Mouse (Mus musculus) megakaryocyte, adult 5-6 weeks (primary cell): ENCODE results near the gene 1110017D15Rik. TPM values are rescaled to one million over a fixed set of nuclear protein-coding genes. Genes with fewer than 3 reads are reported as not detected.

Experiments used
- total RNA-seq, 2 experiments: library from RNA; stranded (forward) in 1 of 2; stranded (reverse) in 1 of 2; fragments of 153-499, 151-499 nt in 1 of 2; fragments of 221-1000, 200-1000 nt in 1 of 2; gene quantifications; 2 replicates each; pipeline versions ENCODE4 v1.2.3 to v1.2.4; 2015 to 2017

1110017D15Rik gene
- total RNA-seq, 2 experiments from 2014 or later, result not detected

Other genes starting within 250 kb of the 1110017D15Rik start
- 26.1 and 35.6 TPM in 2 replicates for gene Ubap2, start 242.2 kb downstream of the 1110017D15Rik start, total RNA-seq (2015)
- gene Ubap2, start 242.2 kb downstream of the 1110017D15Rik start, total RNA-seq (2017), result 11.3 and 12.3 TPM in 2 replicates
- gene Dcaf12, start 202.4 kb downstream of the 1110017D15Rik start, total RNA-seq (2015), result 50.4 and 52.9 TPM in 2 replicates
- gene Dcaf12, start 202.4 kb downstream of the 1110017D15Rik start, total RNA-seq (2017), result 46.9 and 51.0 TPM in 2 replicates
- 49.9 and 51.2 TPM in 2 replicates for gene Ubap1, start 168.3 kb downstream of the 1110017D15Rik start, total RNA-seq (2015)
- 43.6 and 47.6 TPM in 2 replicates for gene Ubap1, start 168.3 kb downstream of the 1110017D15Rik start, total RNA-seq (2017)
- 10.7 and 16.0 TPM in 2 replicates for gene Kif24, start 52.4 kb downstream of the 1110017D15Rik start, total RNA-seq (2015)
- 7.0 and 9.7 TPM in 2 replicates for gene Kif24, start 52.4 kb downstream of the 1110017D15Rik start, total RNA-seq (2017)
- 13.8 and 24.0 TPM in 2 replicates for gene Nudt2, start 52.2 kb downstream of the 1110017D15Rik start, total RNA-seq (2015)
- 19.6 and 20.9 TPM in 2 replicates for gene Nudt2, start 52.2 kb downstream of the 1110017D15Rik start, total RNA-seq (2017)
- 0.04 TPM in 1 of 2 replicates, not detected in the other for gene AI464131, start 14.3 kb downstream of the 1110017D15Rik start, total RNA-seq (2015)
- gene AI464131, start 14.3 kb downstream of the 1110017D15Rik start, total RNA-seq (2017), result 0.07 TPM in 1 of 2 replicates, not detected in the other
- 6.1 and 8.9 TPM in 2 replicates for gene Fam219a, start 52.2 kb upstream of the 1110017D15Rik start, total RNA-seq (2015)
- gene Fam219a, start 52.2 kb upstream of the 1110017D15Rik start, total RNA-seq (2017), result 1.7 and 3.1 TPM in 2 replicates
- not detected in 2 replicates for gene Dnaic1, start 52.4 kb upstream of the 1110017D15Rik start, total RNA-seq (2015)
- gene Dnaic1, start 52.4 kb upstream of the 1110017D15Rik start, total RNA-seq (2017), result not detected in 2 replicates
- not detected in 2 replicates for gene Enho, start 123.0 kb upstream of the 1110017D15Rik start, total RNA-seq (2015)
- not detected in 2 replicates for gene Enho, start 123.0 kb upstream of the 1110017D15Rik start, total RNA-seq (2017)
- not detected in 2 replicates for gene Cntfr, start 179.8 kb upstream of the 1110017D15Rik start, total RNA-seq (2015)
- not detected in 2 replicates for gene Cntfr, start 179.8 kb upstream of the 1110017D15Rik start, total RNA-seq (2017)
- 12.9 and 13.4 TPM in 2 replicates for gene Il11ra1, start 182.7 kb upstream of the 1110017D15Rik start, total RNA-seq (2015)
- 50.2 and 52.1 TPM in 2 replicates for gene Il11ra1, start 182.7 kb upstream of the 1110017D15Rik start, total RNA-seq (2017)
- 15.8 and 18.2 TPM in 2 replicates for gene Rpp25l, start 196.2 kb upstream of the 1110017D15Rik start, total RNA-seq (2015)
- 15.5 and 26.2 TPM in 2 replicates for gene Rpp25l, start 196.2 kb upstream of the 1110017D15Rik start, total RNA-seq (2017)
- gene Dctn3, start 205.8 kb upstream of the 1110017D15Rik start, total RNA-seq (2015), result 80.5 and 92.2 TPM in 2 replicates
- 73.5 and 100 TPM in 2 replicates for gene Dctn3, start 205.8 kb upstream of the 1110017D15Rik start, total RNA-seq (2017)
- not detected in 2 replicates for gene Arid3c, start 213.8 kb upstream of the 1110017D15Rik start, total RNA-seq (2015)
- gene Arid3c, start 213.8 kb upstream of the 1110017D15Rik start, total RNA-seq (2017), result not detected in 2 replicates
- 20.4 and 21.7 TPM in 2 replicates for gene Galt, start 237.9 kb upstream of the 1110017D15Rik start, total RNA-seq (2015)
- gene Galt, start 237.9 kb upstream of the 1110017D15Rik start, total RNA-seq (2017), result 18.7 and 24.3 TPM in 2 replicates
- gene Sigmar1, start 238.8 kb upstream of the 1110017D15Rik start, total RNA-seq (2015), result 54.5 and 70.0 TPM in 2 replicates
- 66.2 and 71.0 TPM in 2 replicates for gene Sigmar1, start 238.8 kb upstream of the 1110017D15Rik start, total RNA-seq (2017)